Mouse (Mus musculus) forebrain, embryonic 10.5 days (tissue): ENCODE data around the gene Fxn. TPM values are rescaled to one million over a fixed set of nuclear protein-coding genes. Genes with fewer than 3 reads are reported as not detected.
"Not testable (repeated sequence)": the region's sequence is repeated elsewhere in the genome, so short reads cannot be mapped to it uniquely, and the experiment has no call there.

Source experiments
- DNase-seq: peaks from one replicate; pipeline ENCODE4 v3.0.0-alpha.2; 2017; ENCODE audit warnings: low spot score; ENCODE audit errors: extremely low spot score
- H3K27ac ChIP-seq: fragments of 300-500 bp; sonication (generic); 2 replicates; pipeline ENCODE4 v1.5.1; 2016; ENCODE audit warnings: mild to moderate bottlenecking
- H3K27me3 ChIP-seq: fragments of 300-500 bp; sonication (generic); 2 replicates; pipeline ENCODE4 v1.6.1; 2016; ENCODE audit warnings: mild to moderate bottlenecking; ENCODE audit not compliant: poor library complexity, severe bottlenecking
- H3K36me3 ChIP-seq: fragments of 300-500 bp; sonication (generic); replicated peaks from 2 replicates; pipeline ENCODE4 v1.6.1; 2016; ENCODE audit warnings: mild to moderate bottlenecking, moderate library complexity
- H3K4me1 ChIP-seq: fragments of 300-500 bp; sonication (generic); 2 replicates; pipeline ENCODE4 v1.6.1; 2016
- H3K4me3 ChIP-seq: fragments of 300-500 bp; sonication (generic); 2 replicates; pipeline ENCODE4 v1.5.1; 2016; ENCODE audit warnings: mild to moderate bottlenecking, moderate library complexity
- H3K9me3 ChIP-seq: fragments of 300-500 bp; sonication (generic); 2 replicates; pipeline ENCODE4 v1.6.1; 2016; ENCODE audit warnings: mild to moderate bottlenecking, moderate library complexity
- WGBS: fragments of 180-500 bp; shearing (Covaris S2); methylation state at CpG from one replicate; pipeline ENCODE4 v1.1.7; 2016; 5-methylcytosine and 5-hydroxymethylcytosine counted together
- polyA plus RNA-seq: library from polyadenylated mRNA; unstranded; fragments of >200 nt; fragmentation: Nextera tagmentation; extraction: Ambion mirVana; gene quantifications from 2 replicates; pipeline ENCODE4 v1.2.1, GENCODE M21; 2016

Fxn gene
- polyA plus RNA-seq, 1 experiment from 2014 or later: 65.9 TPM

- DNase-seq: no peak
- 93% methylated on average over 5 of the region's 5 CpGs for WGBS
- peaks cover 9% of the 10 kb centered on the region for H3K4me1 ChIP-seq
- H3K36me3 ChIP-seq: peaks cover 36% of the 10 kb centered on the region
- H3K27me3 ChIP-seq: no peaks in the 10 kb centered on the region
- H3K9me3 ChIP-seq: no peaks in the 10 kb centered on the region
- H3K4me3 ChIP-seq: no peak overlapping the region
- H3K27ac ChIP-seq: no peak overlapping the region
Observed at GRCm38 (mm10) chr19:24258368-24258767, 22.0 kb downstream of the Fxn start.

DNA sequence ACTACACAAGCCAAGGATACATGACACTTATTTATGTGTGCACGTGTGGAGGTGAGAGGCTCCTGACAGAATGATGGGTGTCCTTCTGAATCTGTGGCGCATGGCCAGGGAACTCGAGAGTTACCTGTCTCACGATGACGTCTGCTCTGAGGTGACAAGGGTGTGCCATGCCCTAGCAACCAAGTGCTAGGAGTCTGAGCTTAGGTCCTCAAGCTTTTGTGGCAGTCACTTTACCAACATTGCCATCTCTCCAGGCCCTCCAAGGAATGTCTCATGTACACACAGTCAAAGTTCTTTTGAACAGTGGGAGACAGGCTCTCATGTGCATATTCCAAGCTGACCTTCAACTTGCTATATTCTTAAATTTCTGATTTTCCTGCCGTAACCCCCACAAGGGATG is 22.4 kb downstream of the Fxn start:
- Histone ChIP-seq H3K27ac (no peak overlapping the region), H3K36me3 (peaks cover 35% of the 10 kb centered on the region), H3K27me3 (no peaks in the 10 kb centered on the region), H3K4me1 (peaks cover 9% of the 10 kb centered on the region), H3K4me3 (no peak overlapping the region), H3K9me3 (no peaks in the 10 kb centered on the region)
- 96% methylated on average over 6 of the region's 6 CpGs for WGBS
- DNase-seq: no peak

DNA sequence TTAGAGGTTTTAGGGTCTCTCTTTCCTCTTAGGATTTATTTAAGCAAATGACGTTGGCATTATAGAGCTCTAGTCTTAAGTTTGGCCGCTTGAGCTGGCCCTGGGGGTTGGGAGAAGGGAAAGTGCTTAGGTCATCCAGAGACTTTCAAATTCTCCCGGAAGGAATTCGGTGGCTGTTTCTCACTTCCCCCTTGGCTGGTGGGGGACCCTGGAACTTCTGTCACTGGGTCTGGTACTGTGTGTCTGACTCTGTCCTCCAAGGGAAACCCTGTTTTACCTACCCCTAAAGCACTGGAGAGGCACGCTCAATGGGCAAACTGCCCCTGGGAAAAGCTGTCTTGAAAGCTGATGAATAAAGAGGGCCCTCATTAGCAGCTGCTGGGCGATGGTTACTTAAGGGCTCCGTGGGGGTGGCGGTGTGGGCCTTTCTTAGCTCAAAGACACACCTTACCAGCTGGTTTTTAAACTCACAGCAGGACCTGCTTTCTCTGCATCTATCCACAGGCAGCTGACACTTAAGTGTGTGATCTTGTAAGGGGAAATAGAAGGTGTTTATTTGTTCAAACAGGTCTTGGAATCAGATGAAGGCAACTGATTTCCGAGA is 26.6 kb downstream of the Fxn start:
- DNase-seq: no peak
- H3K36me3 ChIP-seq: peaks cover 4% of the 10 kb centered on the region; the same call in 1 of the 2 replicates
- H3K27me3 ChIP-seq: no peaks in the 10 kb centered on the region
- peaks cover 29% of the 10 kb centered on the region for H3K4me1 ChIP-seq
- peak overlapping the region; percentile 70 for H3K27ac ChIP-seq
- H3K4me3 ChIP-seq: no peak overlapping the region
- no peaks in the 10 kb centered on the region for H3K9me3 ChIP-seq
- 23% methylated on average over 9 of the region's 9 CpGs for WGBS

DNA sequence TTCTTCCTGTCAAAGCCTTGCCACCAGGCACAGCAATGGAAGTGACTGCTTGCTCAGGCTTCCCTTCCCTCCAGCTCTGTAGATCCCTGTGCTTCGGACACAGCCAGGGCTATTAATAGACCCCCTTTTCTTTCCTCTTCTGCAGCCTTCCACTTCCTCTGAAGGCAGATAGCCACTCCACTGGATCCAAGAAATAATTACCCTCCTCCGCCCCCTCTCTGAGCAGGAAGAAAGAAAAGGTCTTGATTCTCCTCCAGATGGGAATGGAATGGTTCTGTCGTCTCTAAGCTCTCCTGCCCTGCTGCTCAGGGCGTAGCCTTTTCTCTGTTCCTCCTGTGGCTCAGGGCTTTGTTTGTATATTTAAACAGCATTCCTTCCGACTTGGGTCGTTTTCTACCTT is 28.5 kb downstream of the Fxn start:
- H3K9me3 ChIP-seq: no peaks in the 10 kb centered on the region
- H3K27me3 ChIP-seq: no peaks in the 10 kb centered on the region
- peak overlapping the region; percentile 60 for H3K27ac ChIP-seq
- no peak overlapping the region for H3K4me3 ChIP-seq
- DNase-seq: no peak
- no peaks in the 10 kb centered on the region for H3K36me3 ChIP-seq
- H3K4me1 ChIP-seq: peaks cover 29% of the 10 kb centered on the region
- WGBS: 13% methylated on average over 6 of the region's 6 CpGs

DNA sequence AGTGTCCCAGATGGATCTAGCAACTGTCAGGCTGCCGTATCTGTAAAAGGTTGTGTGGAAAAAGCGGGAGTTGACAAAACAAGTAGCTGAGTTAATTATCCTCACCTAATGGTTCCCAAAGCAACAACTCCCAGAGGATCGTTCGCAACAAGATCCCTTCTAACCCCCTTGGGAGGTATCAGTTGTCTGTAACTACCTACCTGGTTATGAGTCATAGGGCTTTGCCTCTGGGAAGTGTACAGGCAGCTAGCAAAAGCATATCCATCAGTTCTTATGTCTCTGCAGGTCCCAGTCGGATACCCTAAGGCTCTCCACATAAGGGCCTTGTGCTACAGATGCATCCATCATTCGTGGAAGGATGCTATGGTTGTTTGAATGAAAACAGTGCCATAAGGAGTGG is 37.1 kb downstream of the Fxn start:
- Histone ChIP-seq H3K4me3 (no peak overlapping the region), H3K4me1 (peaks cover 13% of the 10 kb centered on the region), H3K27ac (no peak overlapping the region), H3K9me3 (no peaks in the 10 kb centered on the region), H3K36me3 (no peaks in the 10 kb centered on the region), H3K27me3 (no peaks in the 10 kb centered on the region)
- DNase-seq: no peak
- WGBS: 86% methylated on average over 6 of the region's 6 CpGs

DNA sequence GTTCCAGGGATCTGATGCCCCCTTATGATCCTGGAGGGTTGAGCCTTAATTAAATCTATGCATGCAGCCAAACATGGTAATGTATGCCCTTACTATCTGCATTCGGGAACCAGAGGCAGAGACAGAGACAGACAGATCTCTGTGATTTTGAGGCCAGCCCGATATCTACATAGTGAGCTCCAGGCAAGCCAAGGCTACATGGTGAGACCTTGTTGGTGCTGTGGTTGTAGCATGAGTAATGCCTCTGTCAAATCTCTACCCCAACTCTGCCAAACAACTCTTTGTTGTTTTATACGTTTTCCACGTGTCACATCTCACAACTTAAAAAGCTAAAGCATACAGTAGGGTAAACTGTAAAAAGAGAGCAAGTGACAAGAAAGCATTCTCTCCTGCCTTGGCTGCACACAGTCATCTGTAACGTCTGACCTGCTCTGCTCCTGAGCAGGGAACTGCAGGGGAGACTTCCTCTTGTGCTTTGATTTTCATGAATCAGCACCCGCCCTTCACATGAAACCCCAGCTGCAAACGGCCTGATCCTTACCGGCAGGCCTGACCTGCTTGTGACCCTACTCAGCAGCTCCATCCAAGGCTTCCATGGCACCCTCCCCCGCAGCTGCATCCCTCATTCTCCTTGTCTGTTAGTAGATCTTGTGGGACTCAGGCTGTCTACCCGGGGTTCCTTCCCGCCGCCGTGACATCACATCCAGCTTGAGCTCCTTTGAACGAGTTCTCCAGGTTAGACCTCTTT is 38.4 kb downstream of the Fxn start:
- Histone ChIP-seq H3K36me3 (no peaks in the 10 kb centered on the region), H3K27ac (peak overlapping the region; percentile 45), H3K4me3 (no peak overlapping the region), H3K9me3 (no peaks in the 10 kb centered on the region), H3K4me1 (peaks cover 13% of the 10 kb centered on the region), H3K27me3 (no peaks in the 10 kb centered on the region)
- no peak for DNase-seq
- WGBS: 43% methylated on average over 14 of the region's 14 CpGs

GRCm38 (mm10) chr19:24241271-24241670 is 39.1 kb downstream of the Fxn start:
- Histone ChIP-seq H3K27me3 (no peaks in the 10 kb centered on the region), H3K27ac (no peak overlapping the region), H3K9me3 (no peaks in the 10 kb centered on the region), H3K36me3 (no peaks in the 10 kb centered on the region), H3K4me1 (peaks cover 13% of the 10 kb centered on the region), H3K4me3 (no peak overlapping the region)
- no peak for DNase-seq
- WGBS: 88% methylated on average over 8 of the region's 8 CpGs

GRCm38 (mm10) chr19:24238011-24238410 is 42.4 kb downstream of the Fxn start:
- 89% methylated on average over 4 of the region's 4 CpGs for WGBS
- H3K36me3 ChIP-seq: no peaks in the 10 kb centered on the region
- no peak overlapping the region for H3K4me3 ChIP-seq
- H3K9me3 ChIP-seq: no peaks in the 10 kb centered on the region
- H3K4me1 ChIP-seq: peaks cover 16% of the 10 kb centered on the region
- DNase-seq: no peak
- no peak overlapping the region for H3K27ac ChIP-seq
- H3K27me3 ChIP-seq: no peaks in the 10 kb centered on the region

DNA sequence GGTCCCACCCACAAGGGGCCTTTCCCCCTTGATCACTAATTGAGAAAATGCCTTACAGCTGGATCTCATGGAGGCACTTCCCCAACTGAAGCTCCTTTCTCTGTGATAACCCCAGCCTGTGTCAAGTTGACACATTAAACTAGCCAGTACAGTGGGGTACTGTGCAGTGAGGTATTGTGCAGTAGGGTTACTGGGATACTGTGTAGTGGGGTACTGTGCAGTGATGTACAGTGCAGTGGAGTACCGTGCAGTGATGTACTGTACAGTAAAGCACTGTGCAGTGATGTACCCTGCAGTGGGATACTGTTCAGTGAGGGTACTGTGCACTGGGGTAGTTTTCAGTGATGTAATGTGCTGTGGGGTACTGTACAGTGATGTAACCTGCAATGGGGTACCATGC is 48.0 kb downstream of the Fxn start:
- not testable (repeated sequence) for H3K27ac ChIP-seq, H3K36me3 ChIP-seq, H3K27me3 ChIP-seq, H3K4me1 ChIP-seq, H3K4me3 ChIP-seq, DNase-seq, H3K9me3 ChIP-seq
- WGBS: 91% methylated on average over 1 of the region's 1 CpGs

- H3K27ac ChIP-seq: peak overlapping the region; percentile 86
- under 1% methylated on average over 17 of the region's 17 CpGs for WGBS
- peak; percentile 70 for DNase-seq
Observed at GRCm38 (mm10) chr19:24225305-24225696, 55.1 kb downstream of the Fxn start.

GRCm38 (mm10) chr19:24224500-24225304 is 55.7 kb downstream of the Fxn start, which contains the start of gene Tjp2:
Gene Tjp2, minus strand, starts transcription at chr19:24225030.
- peak; percentile 58 for DNase-seq
- Histone ChIP-seq H3K27me3 (peaks cover 46% of the 10 kb centered on the region), H3K9me3 (no peaks in the 10 kb centered on the region), H3K4me3 (peak within 1 kb of the TSS; percentile 61), H3K27ac (peak within 1 kb of the TSS; percentile 86), H3K36me3 (no peaks in the 10 kb centered on the region), H3K4me1 (peaks cover 59% of the 10 kb centered on the region)
- WGBS: under 1% methylated on average over 59 of the region's 59 CpGs

More at GRCm38 (mm10) chr19:24225305-24225696, 55.1 kb downstream of the Fxn start:
- Histone ChIP-seq H3K27me3 (peaks cover 46% of the 10 kb centered on the region), H3K4me3 (peak overlapping the region; percentile 61), H3K9me3 (no peaks in the 10 kb centered on the region), H3K36me3 (no peaks in the 10 kb centered on the region), H3K4me1 (peaks cover 53% of the 10 kb centered on the region)

GRCm38 (mm10) chr19:24223851-24224251 is 56.6 kb downstream of the Fxn start:
- no peaks in the 10 kb centered on the region for H3K36me3 ChIP-seq
- no peak for DNase-seq
- peaks cover 46% of the 10 kb centered on the region for H3K27me3 ChIP-seq
- H3K4me3 ChIP-seq: peak overlapping the region; percentile 61
- H3K4me1 ChIP-seq: peaks cover 68% of the 10 kb centered on the region
- H3K9me3 ChIP-seq: no peaks in the 10 kb centered on the region
- H3K27ac ChIP-seq: peak overlapping the region; percentile 86
- WGBS: 7% methylated on average over 11 of the region's 11 CpGs

GRCm38 (mm10) chr19:24221455-24221854 is 59.0 kb downstream of the Fxn start:
- no peak overlapping the region for H3K27ac ChIP-seq
- peaks cover 75% of the 10 kb centered on the region for H3K4me1 ChIP-seq
- no peak for DNase-seq
- peaks cover 42% of the 10 kb centered on the region for H3K27me3 ChIP-seq
- H3K36me3 ChIP-seq: no peaks in the 10 kb centered on the region
- H3K9me3 ChIP-seq: no peaks in the 10 kb centered on the region
- WGBS: 88% methylated on average over 4 of the region's 4 CpGs
- no peak overlapping the region for H3K4me3 ChIP-seq
